Mouse (Mus musculus) hindbrain, embryonic 15.5 days (tissue): ENCODE data around the gene Pard3b. TPM values are rescaled to one million over a fixed set of nuclear protein-coding genes. Genes with fewer than 3 reads are reported as not detected.

Experiments used
- ATAC-seq: fragments of 200-750 bp; cut with Nextera tagmentation; 2 replicates; pipeline ENCODE4 v1.8.0; 2017; ENCODE audit warnings: low read depth, moderate number of reproducible peaks, moderate TSS enrichment; ENCODE audit not compliant: low FRiP score
- H3K27ac ChIP-seq: fragments of 300-500 bp; sonication (generic); replicated peaks from 2 replicates; pipeline ENCODE4 v1.5.1; 2015; ENCODE audit warnings: mild to moderate bottlenecking, inconsistent platforms
- H3K27me3 ChIP-seq: fragments of 300-500 bp; sonication (generic); 2 replicates; pipeline ENCODE4 v1.6.1; 2015; ENCODE audit warnings: control low read depth, inconsistent platforms
- H3K36me3 ChIP-seq: fragments of 300-500 bp; sonication (generic); 2 replicates; pipeline ENCODE4 v1.6.1; 2015; ENCODE audit warnings: control low read depth, inconsistent platforms
- H3K4me1 ChIP-seq: fragments of 300-500 bp; sonication (generic); replicated peaks from 2 replicates; pipeline ENCODE4 v1.6.1; 2015; ENCODE audit warnings: control low read depth, inconsistent platforms
- H3K4me2 ChIP-seq: fragments of 300-500 bp; sonication (generic); 2 replicates; pipeline ENCODE4 v1.6.1; 2015; ENCODE audit warnings: moderate library complexity, mild to moderate bottlenecking, inconsistent platforms
- H3K4me3 ChIP-seq: fragments of 300-500 bp; sonication (generic); 2 replicates; pipeline ENCODE4 v1.5.1; 2015; ENCODE audit warnings: mild to moderate bottlenecking, inconsistent platforms
- H3K9ac ChIP-seq: fragments of 300-500 bp; sonication (generic); 2 replicates; pipeline ENCODE4 v1.6.1; 2015; ENCODE audit warnings: inconsistent platforms
- H3K9me3 ChIP-seq: fragments of 300-500 bp; sonication (generic); 2 replicates; pipeline ENCODE4 v1.6.1; 2016; ENCODE audit warnings: control low read depth, inconsistent platforms
- WGBS: fragments of 180-500 bp; shearing (Covaris S2); methylation state at CpG from one replicate; pipeline ENCODE4 v1.1.7; 2015; 5-methylcytosine and 5-hydroxymethylcytosine counted together
- polyA plus RNA-seq: library from polyadenylated mRNA; unstranded; fragments of >200 nt; fragmentation: Nextera tagmentation; extraction: Ambion mirVana; gene quantifications from 2 replicates; pipeline ENCODE4 v1.2.1, GENCODE M21; 2015

Pard3b gene
- polyA plus RNA-seq, 1 experiment from 2014 or later, result 9.0 TPM

GRCm38 (mm10) chr1:62648591-62648990 is 1010.0 kb downstream of the Pard3b start:
- Histone ChIP-seq H3K4me3 (no peak overlapping the region), H3K4me2 (no peak overlapping the region), H3K9me3 (no peaks in the 10 kb centered on the region), H3K9ac (no peak overlapping the region), H3K27ac (no peak overlapping the region), H3K27me3 (no peaks in the 10 kb centered on the region), H3K36me3 (no peaks in the 10 kb centered on the region), H3K4me1 (peaks cover 11% of the 10 kb centered on the region)
- 31% methylated on average over 5 of the region's 5 CpGs for WGBS
- no peak for ATAC-seq

GRCm38 (mm10) chr1:62650491-62650890 is 1011.9 kb downstream of the Pard3b start:
- Histone ChIP-seq H3K4me3 (no peak overlapping the region), H3K4me2 (no peak overlapping the region), H3K27ac (no peak overlapping the region), H3K9ac (no peak overlapping the region), H3K4me1 (peaks cover 11% of the 10 kb centered on the region), H3K36me3 (no peaks in the 10 kb centered on the region), H3K27me3 (no peaks in the 10 kb centered on the region), H3K9me3 (no peaks in the 10 kb centered on the region)
- no peak for ATAC-seq
- WGBS, result 88% methylated on average over 5 of the region's 5 CpGs

- WGBS, result 69% methylated on average over 6 of the region's 6 CpGs
Measured at GRCm38 (mm10) chr1:62654436-62654835, 1015.8 kb downstream of the Pard3b start.

GRCm38 (mm10) chr1:62664960-62665645 is 1026.5 kb downstream of the Pard3b start:
- no peak overlapping the region for H3K9ac ChIP-seq
- H3K27me3 ChIP-seq, result no peaks in the 10 kb centered on the region
- no peaks in the 10 kb centered on the region for H3K4me1 ChIP-seq
- H3K4me2 ChIP-seq, result no peak overlapping the region
- H3K9me3 ChIP-seq, result peaks cover 4% of the 10 kb centered on the region; the same call in 1 of the 2 replicates
- peak overlapping the region; percentile 51 for H3K27ac ChIP-seq
- 35% methylated on average over 8 of the region's 8 CpGs for WGBS
- ATAC-seq, result peak; percentile 79; the same call in 1 of the 2 replicates
- no peaks in the 10 kb centered on the region for H3K36me3 ChIP-seq
- H3K4me3 ChIP-seq, result no peak overlapping the region

More at GRCm38 (mm10) chr1:62654436-62654835, 1015.8 kb downstream of the Pard3b start:
- no peaks in the 10 kb centered on the region for H3K36me3 ChIP-seq
- no peaks in the 10 kb centered on the region for H3K4me1 ChIP-seq
- H3K27ac ChIP-seq, result no peak overlapping the region
- no peak overlapping the region for H3K4me3 ChIP-seq
- no peak for ATAC-seq
- H3K9ac ChIP-seq, result no peak overlapping the region
- no peak overlapping the region for H3K4me2 ChIP-seq
- no peaks in the 10 kb centered on the region for H3K9me3 ChIP-seq
- no peaks in the 10 kb centered on the region for H3K27me3 ChIP-seq

GRCm38 (mm10) chr1:62665771-62666730 is 1027.4 kb downstream of the Pard3b start:
- peaks cover 4% of the 10 kb centered on the region; the same call in 1 of the 2 replicates for H3K9me3 ChIP-seq
- WGBS, result 85% methylated on average over 5 of the region's 5 CpGs
- H3K27ac ChIP-seq, result no peak overlapping the region
- no peak for ATAC-seq
- no peak overlapping the region for H3K9ac ChIP-seq
- no peak overlapping the region for H3K4me3 ChIP-seq
- H3K4me2 ChIP-seq, result no peak overlapping the region
- H3K27me3 ChIP-seq, result no peaks in the 10 kb centered on the region
- H3K4me1 ChIP-seq, result no peaks in the 10 kb centered on the region
- no peaks in the 10 kb centered on the region for H3K36me3 ChIP-seq

GRCm38 (mm10) chr1:62666780-62667179 is 1028.2 kb downstream of the Pard3b start:
- H3K4me3 ChIP-seq, result no peak overlapping the region
- H3K9ac ChIP-seq, result no peak overlapping the region
- no peaks in the 10 kb centered on the region for H3K36me3 ChIP-seq
- no peak overlapping the region for H3K27ac ChIP-seq
- WGBS, result 82% methylated on average over 5 of the region's 5 CpGs
- no peak overlapping the region for H3K4me2 ChIP-seq
- peaks cover 4% of the 10 kb centered on the region; the same call in 1 of the 2 replicates for H3K9me3 ChIP-seq
- H3K27me3 ChIP-seq, result no peaks in the 10 kb centered on the region
- H3K4me1 ChIP-seq, result no peaks in the 10 kb centered on the region
- ATAC-seq, result no peak

GRCm38 (mm10) chr1:62678611-62679344 is 1040.2 kb downstream of the Pard3b start:
- Histone ChIP-seq H3K27me3 (no peaks in the 10 kb centered on the region), H3K4me2 (no peak overlapping the region), H3K4me3 (no peak overlapping the region), H3K4me1 (peaks cover 17% of the 10 kb centered on the region), H3K9ac (no peak overlapping the region), H3K9me3 (no peaks in the 10 kb centered on the region), H3K36me3 (no peaks in the 10 kb centered on the region), H3K27ac (no peak overlapping the region)
- no peak for ATAC-seq
- WGBS, result 43% methylated on average over 4 of the region's 4 CpGs

GRCm38 (mm10) chr1:62679466-62679865 is 1040.8 kb downstream of the Pard3b start:
- H3K9ac ChIP-seq, result no peak overlapping the region

GRCm38 (mm10) chr1:62682456-62683385 is 1044.1 kb downstream of the Pard3b start:
- Histone ChIP-seq H3K4me2 (peak overlapping the region; percentile 39), H3K36me3 (no peaks in the 10 kb centered on the region), H3K9me3 (no peaks in the 10 kb centered on the region), H3K27me3 (no peaks in the 10 kb centered on the region), H3K4me1 (peaks cover 17% of the 10 kb centered on the region), H3K4me3 (peak overlapping the region; percentile 6; the same call in 1 of the 2 replicates), H3K27ac (peak overlapping the region; percentile 52), H3K9ac (no peak overlapping the region; the same call in 1 of the 2 replicates)
- 22% methylated on average over 21 of the region's 21 CpGs for WGBS
- peak; percentile 68 for ATAC-seq

More at GRCm38 (mm10) chr1:62679466-62679865, 1040.8 kb downstream of the Pard3b start:
- Histone ChIP-seq H3K27me3 (no peaks in the 10 kb centered on the region), H3K4me3 (no peak overlapping the region), H3K27ac (no peak overlapping the region), H3K4me2 (no peak overlapping the region), H3K4me1 (peaks cover 17% of the 10 kb centered on the region), H3K9me3 (no peaks in the 10 kb centered on the region), H3K36me3 (no peaks in the 10 kb centered on the region)
- 97% methylated on average over 2 of the region's 2 CpGs for WGBS
- no peak for ATAC-seq

- WGBS, result 56% methylated on average over 2 of the region's 2 CpGs
- Histone ChIP-seq H3K4me1 (peaks cover 17% of the 10 kb centered on the region), H3K27me3 (no peaks in the 10 kb centered on the region), H3K9ac (no peak overlapping the region), H3K4me2 (0 out of 2 replicates have a peak overlapping the region, but pooled peaks have one; percentile 39), H3K4me3 (no peak overlapping the region), H3K36me3 (no peaks in the 10 kb centered on the region), H3K9me3 (no peaks in the 10 kb centered on the region), H3K27ac (no peak overlapping the region)
- ATAC-seq, result peak; percentile 51; the same call in 1 of the 2 replicates
Measured at GRCm38 (mm10) chr1:62683498-62683897, 1044.9 kb downstream of the Pard3b start.

- H3K9me3 ChIP-seq, result no peaks in the 10 kb centered on the region
- no peak for ATAC-seq
- no peak overlapping the region for H3K9ac ChIP-seq
- peaks cover 12% of the 10 kb centered on the region for H3K4me1 ChIP-seq
- no peak overlapping the region for H3K4me3 ChIP-seq
- H3K4me2 ChIP-seq, result no peak overlapping the region
- no peaks in the 10 kb centered on the region for H3K27me3 ChIP-seq
- no peak overlapping the region for H3K27ac ChIP-seq
- H3K36me3 ChIP-seq, result no peaks in the 10 kb centered on the region
- WGBS, result 83% methylated on average over 8 of the region's 8 CpGs
Measured at GRCm38 (mm10) chr1:62687511-62687910, 1048.9 kb downstream of the Pard3b start.
